Mouse (Mus musculus): ENCODE data around the gene Ccdc136.
"Not testable (repeated sequence)": the region's sequence is repeated elsewhere in the genome, so short reads cannot be mapped to it uniquely, and the experiment has no call there.

The Ccdc136 gene

GRCm38 (mm10) chr6:29395910-29396713 is at the start of gene Ccdc136:
Ccdc136 (plus strand) TSS chr6:29396309.
- DNase-seq (ENCODE audit: low spot score in 2 of 2): peak; percentile 52 to 63

- not testable (repeated sequence) for DNase-seq (ENCODE audit: low spot score in 2 of 2)
Observed at GRCm38 (mm10) chr6:29346512-29346911, 49.6 kb upstream of the Ccdc136 start.

- no peak for DNase-seq (ENCODE audit: low spot score in 2 of 2)
Observed at GRCm38 (mm10) chr6:29347189-29347588, 48.9 kb upstream of the Ccdc136 start.

- DNase-seq (ENCODE audit: low spot score in 2 of 2): peak; percentile 98 to 100
Observed at GRCm38 (mm10) chr6:29347665-29348370, 48.3 kb upstream of the Ccdc136 start, which contains the start of gene Calu. Calu (plus strand) TSS chr6:29348069.

GRCm38 (mm10) chr6:29348371-29348724 is 47.8 kb upstream of the Ccdc136 start:
- no peak for DNase-seq (ENCODE audit: low spot score in 2 of 2)

GRCm38 (mm10) chr6:29351613-29352012 is 44.5 kb upstream of the Ccdc136 start:
- DNase-seq (ENCODE audit: low spot score in 2 of 2): no peak

- no peak for DNase-seq (ENCODE audit: low spot score in 2 of 2)
Observed at GRCm38 (mm10) chr6:29352816-29353215, 43.3 kb upstream of the Ccdc136 start.

- no peak for DNase-seq (ENCODE audit: low spot score in 2 of 2)
Observed at GRCm38 (mm10) chr6:29359386-29359785, 36.7 kb upstream of the Ccdc136 start.

GRCm38 (mm10) chr6:29360211-29360610 is 35.9 kb upstream of the Ccdc136 start:
- DNase-seq (ENCODE audit: low spot score in 2 of 2): no peak

GRCm38 (mm10) chr6:29362246-29363128 is 33.6 kb upstream of the Ccdc136 start:
- DNase-seq (ENCODE audit: low spot score in 2 of 2): no peak

GRCm38 (mm10) chr6:29363129-29363515 is 33.0 kb upstream of the Ccdc136 start:
- DNase-seq (ENCODE audit: low spot score in 2 of 2): no peak

GRCm38 (mm10) chr6:29365277-29365676 is 30.8 kb upstream of the Ccdc136 start:
- no peak for DNase-seq (ENCODE audit: low spot score in 2 of 2)

GRCm38 (mm10) chr6:29377386-29377785 is 18.7 kb upstream of the Ccdc136 start:
- DNase-seq (ENCODE audit: low spot score in 2 of 2): no peak

- no peak for DNase-seq (ENCODE audit: low spot score in 2 of 2)
Observed at GRCm38 (mm10) chr6:29378678-29379077, 17.4 kb upstream of the Ccdc136 start.

- no peak for DNase-seq (ENCODE audit: low spot score in 2 of 2)
Observed at GRCm38 (mm10) chr6:29379954-29380353, 16.2 kb upstream of the Ccdc136 start.

GRCm38 (mm10) chr6:29382442-29382841 is 13.7 kb upstream of the Ccdc136 start:
- no peak for DNase-seq (ENCODE audit: low spot score in 2 of 2)

GRCm38 (mm10) chr6:29388052-29388518 is 8.0 kb upstream of the Ccdc136 start, which contains the start of gene Opn1sw:
Opn1sw (minus strand) TSS chr6:29388468.
- DNase-seq (ENCODE audit: low spot score in 2 of 2): no peak

GRCm38 (mm10) chr6:29388606-29389080 is 7.5 kb upstream of the Ccdc136 start:
- DNase-seq (ENCODE audit: low spot score in 2 of 2): peak; percentile 76

- no peak for DNase-seq (ENCODE audit: low spot score in 2 of 2)
Observed at GRCm38 (mm10) chr6:29389425-29389824, 6.7 kb upstream of the Ccdc136 start.

- not testable (repeated sequence) for DNase-seq (ENCODE audit: low spot score in 2 of 2)
Observed at GRCm38 (mm10) chr6:29390500-29390899, 5.6 kb upstream of the Ccdc136 start.

- DNase-seq (ENCODE audit: low spot score in 2 of 2): not testable (repeated sequence)
Observed at GRCm38 (mm10) chr6:29391241-29391640, 4.9 kb upstream of the Ccdc136 start.

GRCm38 (mm10) chr6:29391802-29392201 is 4.3 kb upstream of the Ccdc136 start:
- no peak for DNase-seq (ENCODE audit: low spot score in 2 of 2)

Measured in frontal cortex, postnatal 14 days (tissue).